Mouse (Mus musculus) kidney, adult 2 months (tissue): ENCODE data around the gene Spata5. TPM values are rescaled to one million over a fixed set of nuclear protein-coding genes. Genes with fewer than 3 reads are reported as not detected.

Experiments
- DNase-seq: peaks from one replicate; pipeline ENCODE4 v3.0.0; 2021
- H3K27ac ChIP-seq: fragments of 200-500 bp; 2 replicates; pipeline ENCODE4 v1.5.1; 2012; ENCODE audit warnings: low read depth, low read length, control low read depth, inconsistent platforms; ENCODE audit not compliant: insufficient read depth
- H3K27me3 ChIP-seq: fragments of 200-500 bp; replicated peaks from 2 replicates; pipeline ENCODE4 v1.6.1; 2012; ENCODE audit warnings: mild to moderate bottlenecking, moderate library complexity, low read length, inconsistent platforms; ENCODE audit not compliant: control insufficient read depth, insufficient read depth
- H3K36me3 ChIP-seq: fragments of 200-500 bp; 2 replicates; pipeline ENCODE4 v1.6.1; 2012; ENCODE audit warnings: mild to moderate bottlenecking, moderate library complexity, low read length, inconsistent platforms; ENCODE audit not compliant: control insufficient read depth, insufficient read depth
- H3K4me1 ChIP-seq: fragments of 200-500 bp; 2 replicates; pipeline ENCODE4 v1.6.1; 2011; ENCODE audit warnings: low read length; ENCODE audit not compliant: control insufficient read depth, insufficient read depth
- H3K4me3 ChIP-seq: fragments of 200-500 bp; 2 replicates; pipeline ENCODE4 v1.5.1; 2011; ENCODE audit warnings: mild to moderate bottlenecking, low read depth, low read length, control low read depth; ENCODE audit not compliant: insufficient read depth
- CTCF ChIP-seq: fragments of 200-500 bp; conservative IDR thresholded peaks from 2 replicates; pipeline ENCODE4 v1.5.1; 2011; ENCODE audit warnings: low read depth, mild to moderate bottlenecking, control low read depth, low read length, moderate library complexity, mixed read lengths; ENCODE audit not compliant: insufficient read depth, insufficient read length
- POLR2A ChIP-seq: fragments of 200-500 bp; IDR thresholded peaks from one replicate; pipeline ENCODE4 v1.6.1; 2011; ENCODE audit warnings: low read depth, low read length, control low read depth
- WGBS: fragments of 180-500 bp; shearing (Covaris S2); methylation state at CpG from one replicate; pipeline ENCODE4 v1.1.7; 2018; 5-methylcytosine and 5-hydroxymethylcytosine counted together
- polyA plus RNA-seq: library from polyadenylated mRNA; depleted of rRNA; stranded (reverse); fragments of >200 nt; gene quantifications from 2 replicates; pipeline ENCODE4 v1.2.3, GENCODE M21; 2012

Spata5 gene
- polyA plus RNA-seq, 1 experiment, result 2.7 TPM

DNA sequence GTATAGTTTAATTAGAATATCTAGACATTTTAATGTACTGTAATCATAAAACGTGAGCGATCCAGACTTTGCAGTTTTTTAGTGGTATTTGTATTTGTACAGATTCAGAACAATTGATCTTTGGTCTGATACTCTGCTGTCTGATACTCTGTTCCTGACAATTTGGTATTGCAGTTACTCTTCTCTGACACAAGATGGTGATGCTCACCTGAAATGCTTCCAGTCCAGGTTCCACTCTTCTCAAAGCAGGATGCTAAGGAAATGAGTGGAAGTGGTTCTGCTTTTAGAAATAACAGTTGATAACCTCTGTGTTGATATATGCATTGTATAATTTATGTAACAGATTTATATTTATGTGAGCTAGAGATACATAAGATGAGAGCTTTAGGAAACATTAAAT, 48.5 kb downstream of the Spata5 start:
- H3K27me3 ChIP-seq, result no peaks in the 10 kb centered on the region
- no peak overlapping the region for H3K4me3 ChIP-seq
- H3K36me3 ChIP-seq, result no peaks in the 10 kb centered on the region; the same call in 1 of the 2 replicates
- DNase-seq, result peak; percentile 30
- TF ChIP-seq POLR2A (no peak), CTCF (no peak)
- H3K27ac ChIP-seq, result no peak overlapping the region
- WGBS, result 96% methylated on average over 2 of the region's 2 CpGs
- H3K4me1 ChIP-seq, result peaks cover 3% of the 10 kb centered on the region; the same call in 1 of the 2 replicates

DNA sequence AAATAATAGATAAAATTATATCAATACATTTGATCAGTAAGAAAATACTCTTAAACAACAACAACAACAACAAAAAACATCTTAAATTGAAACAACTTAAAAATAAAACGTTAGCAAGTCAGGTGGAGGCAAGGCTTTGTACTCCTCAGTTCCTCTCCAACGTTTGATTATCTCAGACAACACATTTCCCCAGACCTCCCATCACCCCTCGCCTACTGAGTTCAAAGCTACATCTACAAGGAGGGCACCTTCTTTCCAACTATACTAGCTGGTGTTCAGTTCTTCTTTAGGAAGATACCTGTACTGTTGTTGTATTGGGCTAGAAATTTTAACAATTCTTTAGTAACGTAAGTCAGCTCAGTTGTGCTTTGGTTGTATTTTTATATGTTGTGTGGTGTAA, 49.7 kb downstream of the Spata5 start:
- WGBS, result 86% methylated on average over 4 of the region's 4 CpGs

DNA sequence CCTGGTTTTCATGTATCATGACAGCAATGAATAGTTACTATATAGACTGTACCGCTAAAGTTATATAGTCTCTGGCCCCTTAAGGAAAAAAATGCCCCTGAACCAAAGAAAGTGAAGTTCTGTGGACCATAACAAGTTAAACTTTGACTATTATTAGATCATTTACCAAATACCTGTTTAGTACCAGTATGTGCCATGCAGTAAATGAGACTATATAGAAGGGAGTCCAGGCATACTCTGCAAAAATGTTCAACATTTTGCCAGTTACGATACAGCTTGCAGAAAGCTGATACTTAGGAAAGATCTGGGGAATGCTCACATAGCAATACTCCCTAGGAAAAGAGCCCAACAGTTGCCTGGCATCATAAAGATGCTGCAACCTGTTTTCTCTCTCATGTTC, 51.2 kb downstream of the Spata5 start:
- H3K4me3 ChIP-seq, result no peak overlapping the region
- no peaks in the 10 kb centered on the region for H3K27me3 ChIP-seq
- DNase-seq, result peak; percentile 24
- peaks cover 3% of the 10 kb centered on the region; the same call in 1 of the 2 replicates for H3K4me1 ChIP-seq
- no peak for TF ChIP-seq POLR2A
- no peak for TF ChIP-seq CTCF
- WGBS, result 33% methylated on average over 2 of the region's 2 CpGs
- no peak overlapping the region for H3K27ac ChIP-seq
- H3K36me3 ChIP-seq, result no peaks in the 10 kb centered on the region; the same call in 1 of the 2 replicates

More for the DNA sequence above, 49.7 kb downstream of the Spata5 start:
- Histone ChIP-seq H3K4me1 (peaks cover 3% of the 10 kb centered on the region; the same call in 1 of the 2 replicates), H3K27me3 (no peaks in the 10 kb centered on the region), H3K27ac (no peak overlapping the region), H3K4me3 (no peak overlapping the region), H3K36me3 (no peaks in the 10 kb centered on the region; the same call in 1 of the 2 replicates)
- TF ChIP-seq CTCF, result no peak
- TF ChIP-seq POLR2A, result no peak
- DNase-seq, result no peak

DNA sequence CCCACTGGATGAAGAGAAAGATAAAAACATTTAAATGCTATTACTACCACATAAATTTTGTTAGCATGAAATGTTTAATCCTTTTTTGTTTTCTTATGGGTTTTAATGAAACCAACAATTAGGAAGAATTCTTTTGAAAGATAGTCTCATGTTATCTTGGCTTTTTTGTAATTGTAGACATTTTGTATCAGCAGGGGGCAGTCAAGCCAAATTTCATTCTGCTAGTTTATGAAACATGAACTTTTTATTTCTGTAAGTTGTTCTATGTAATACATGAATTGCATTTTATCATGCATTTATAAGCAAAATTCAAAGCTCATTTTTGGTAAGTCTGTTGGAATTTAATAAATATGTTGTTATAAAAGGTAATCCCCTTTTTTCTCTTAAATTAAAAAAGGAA, 52.8 kb downstream of the Spata5 start:
- Histone ChIP-seq H3K4me3 (no peak overlapping the region), H3K27ac (no peak overlapping the region), H3K4me1 (peaks cover 3% of the 10 kb centered on the region; the same call in 1 of the 2 replicates), H3K36me3 (no peaks in the 10 kb centered on the region; the same call in 1 of the 2 replicates), H3K27me3 (no peaks in the 10 kb centered on the region)
- peak; percentile 43 for DNase-seq
- no peak for TF ChIP-seq CTCF

DNA sequence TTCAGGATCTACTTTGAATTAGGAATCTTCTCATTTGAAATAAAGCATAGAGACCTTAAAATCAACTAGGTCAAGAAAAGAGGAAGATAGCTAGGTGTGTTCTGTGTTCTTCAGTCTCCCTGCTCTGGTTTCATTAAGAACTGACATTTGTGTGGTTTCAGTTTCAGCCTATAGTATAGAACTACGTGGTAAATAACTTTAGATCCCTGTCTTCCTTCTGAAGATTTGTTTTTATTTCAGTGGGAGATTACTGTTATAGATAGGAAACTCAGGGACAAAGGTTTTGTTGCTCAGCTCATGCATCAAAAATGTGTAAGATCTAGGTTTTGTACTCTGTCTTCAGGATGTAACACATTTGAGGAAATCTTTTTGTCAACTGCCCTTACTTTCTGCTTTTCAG, 56.8 kb downstream of the Spata5 start:
- H3K27ac ChIP-seq, result no peak overlapping the region

DNA sequence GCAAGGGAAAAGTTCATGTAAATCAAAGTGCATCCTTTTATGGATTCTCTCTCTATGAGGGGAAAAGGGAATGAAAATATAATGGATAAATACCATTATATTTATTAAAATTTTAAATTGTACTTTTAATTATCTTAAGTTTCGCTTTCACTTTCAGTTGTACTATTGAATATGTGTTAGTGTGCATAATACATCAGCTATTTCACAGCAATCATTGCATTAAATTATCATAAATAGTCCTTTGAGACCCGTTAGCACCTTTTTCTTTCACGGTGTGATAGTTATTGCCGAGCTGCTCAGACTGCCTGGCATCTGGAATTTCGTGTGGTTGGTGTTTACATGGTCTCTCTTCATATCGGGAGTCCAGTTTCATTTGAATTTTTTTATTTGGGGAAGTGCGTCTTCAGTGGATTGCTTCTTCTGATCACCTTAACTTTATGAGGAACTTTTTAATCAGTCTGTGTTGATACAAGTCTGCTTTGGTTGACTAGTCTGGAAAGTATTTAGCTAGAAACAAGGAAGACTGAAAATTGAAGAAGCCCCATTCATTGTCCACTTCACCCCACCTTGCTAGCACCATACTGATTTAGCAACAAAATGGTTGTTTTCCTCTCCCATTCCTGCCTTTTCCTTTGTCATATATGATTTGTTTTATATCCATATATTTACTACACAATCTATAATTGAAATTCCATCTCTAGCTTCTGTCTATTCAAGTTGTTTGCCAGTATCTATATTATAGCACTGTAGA, 57.9 kb downstream of the Spata5 start:
- no peak for TF ChIP-seq POLR2A
- no peak for TF ChIP-seq CTCF
- Histone ChIP-seq H3K27ac (no peak overlapping the region), H3K4me1 (no peaks in the 10 kb centered on the region), H3K27me3 (no peaks in the 10 kb centered on the region), H3K36me3 (no peaks in the 10 kb centered on the region; the same call in 1 of the 2 replicates), H3K4me3 (peak overlapping the region; percentile 35; the same call in 1 of the 2 replicates)
- 59% methylated on average over 7 of the region's 7 CpGs for WGBS
- no peak for DNase-seq

More for the DNA sequence above, 56.8 kb downstream of the Spata5 start:
- 49% methylated on average over 1 of the region's 1 CpGs for WGBS
- Histone ChIP-seq H3K36me3 (no peaks in the 10 kb centered on the region; the same call in 1 of the 2 replicates), H3K4me3 (no peak overlapping the region), H3K4me1 (no peaks in the 10 kb centered on the region), H3K27me3 (no peaks in the 10 kb centered on the region)
- TF ChIP-seq CTCF (no peak), POLR2A (no peak)
- DNase-seq, result no peak

DNA sequence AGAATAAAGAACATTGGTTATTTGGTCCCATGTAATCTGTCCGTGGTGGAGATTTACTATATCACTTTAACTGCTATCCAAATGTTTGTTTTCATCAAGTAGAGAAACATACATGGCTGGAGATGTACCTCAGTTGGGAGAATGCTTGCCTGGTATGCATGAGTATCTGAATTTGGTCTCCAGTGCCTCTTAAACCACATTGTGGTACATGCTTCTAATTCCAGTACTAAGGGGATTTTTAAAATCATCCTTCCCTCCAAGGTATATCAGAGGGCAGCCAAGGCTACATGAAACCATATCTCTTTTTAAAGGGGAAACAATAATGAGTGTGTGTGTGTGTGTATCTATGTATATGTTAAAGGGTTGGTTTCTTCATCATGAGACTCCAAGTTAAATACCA, 60.1 kb downstream of the Spata5 start:
- no peak overlapping the region for H3K4me3 ChIP-seq
- 80% methylated on average over 1 of the region's 1 CpGs for WGBS
- H3K4me1 ChIP-seq, result no peaks in the 10 kb centered on the region
- TF ChIP-seq POLR2A (no peak), CTCF (no peak)
- no peaks in the 10 kb centered on the region; the same call in 1 of the 2 replicates for H3K36me3 ChIP-seq
- no peak for DNase-seq
- H3K27me3 ChIP-seq, result no peaks in the 10 kb centered on the region
- H3K27ac ChIP-seq, result no peak overlapping the region
